Mouse (Mus musculus) brain, adult 2 months (tissue): ENCODE measurements around the gene Rpl4.
"Not testable (repeated sequence)": the region's sequence is repeated elsewhere in the genome, so short reads cannot be mapped to it uniquely, and the experiment has no call there.

ENCODE experiments used
- DNase-seq: peaks from one replicate; pipeline ENCODE4 v3.0.0; 2011; ENCODE audit warnings: low read depth, low spot score

Rpl4 gene

DNA sequence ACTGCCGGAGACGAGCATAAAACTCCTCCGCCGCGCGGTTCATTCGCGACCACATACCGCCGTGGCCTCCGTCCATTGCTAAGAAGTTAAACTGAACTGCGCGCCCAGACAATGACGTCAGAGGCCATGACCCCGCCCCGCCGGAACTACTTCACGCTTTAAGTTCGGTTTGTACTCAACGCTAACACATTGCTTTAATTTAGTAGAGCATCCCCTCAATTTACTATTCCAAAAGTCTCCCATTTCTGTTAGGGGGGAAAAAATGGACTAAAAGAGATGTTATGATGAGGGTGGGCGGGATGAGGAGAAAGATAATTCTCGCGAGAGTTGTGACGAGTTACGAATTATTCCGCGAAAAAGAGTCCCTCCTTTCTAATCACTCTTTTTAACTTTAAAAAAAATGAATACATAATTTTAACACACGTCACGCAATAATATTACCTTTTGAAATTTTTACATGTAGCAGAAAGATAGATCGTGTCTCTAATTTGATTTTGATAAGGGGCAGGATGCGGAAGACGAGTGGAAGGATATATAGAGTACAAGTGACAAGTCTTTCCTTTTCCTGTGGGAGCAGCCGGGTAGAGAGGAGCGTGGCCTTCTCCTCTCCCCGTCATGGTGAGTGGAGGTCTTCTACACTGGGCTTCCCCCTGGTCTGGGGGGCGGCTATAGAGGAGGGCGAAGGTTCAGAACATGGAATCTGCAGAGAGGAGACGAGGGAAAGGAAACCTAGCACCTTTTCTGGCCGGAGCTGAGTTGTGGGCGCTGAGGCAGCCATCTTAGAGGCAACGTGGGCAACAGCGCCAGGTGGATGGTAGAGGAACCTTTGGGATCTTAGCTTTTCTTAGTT, at the start of gene Rpl4, which contains the start of gene Zwilch:
TSS of gene Rpl4 (plus strand) at position 560 of the 850 bp plus-strand sequence.
TSS of gene Zwilch (minus strand) at position 289 of the 850 bp plus-strand sequence.
- peak; percentile 90 for DNase-seq

DNA sequence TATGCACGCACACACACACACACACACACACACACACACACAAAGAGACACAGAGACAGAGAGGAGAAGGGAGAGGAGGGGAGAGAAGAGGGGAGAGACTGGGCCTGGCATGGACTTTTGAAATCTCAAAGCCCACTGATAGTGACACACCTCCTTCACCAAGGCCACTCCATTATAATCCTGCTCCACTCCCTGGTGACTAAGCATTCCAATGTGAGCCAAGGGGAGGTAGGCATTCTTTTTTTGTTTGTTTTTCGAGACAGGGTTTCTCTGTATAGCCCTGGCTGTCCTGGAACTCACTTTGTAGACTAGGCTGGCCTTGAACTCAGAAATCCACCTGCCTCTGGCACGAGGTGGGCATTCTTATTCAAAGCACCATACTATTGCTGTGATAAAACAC, 48.3 kb upstream of the Rpl4 start:
- DNase-seq = not testable (repeated sequence)

DNA sequence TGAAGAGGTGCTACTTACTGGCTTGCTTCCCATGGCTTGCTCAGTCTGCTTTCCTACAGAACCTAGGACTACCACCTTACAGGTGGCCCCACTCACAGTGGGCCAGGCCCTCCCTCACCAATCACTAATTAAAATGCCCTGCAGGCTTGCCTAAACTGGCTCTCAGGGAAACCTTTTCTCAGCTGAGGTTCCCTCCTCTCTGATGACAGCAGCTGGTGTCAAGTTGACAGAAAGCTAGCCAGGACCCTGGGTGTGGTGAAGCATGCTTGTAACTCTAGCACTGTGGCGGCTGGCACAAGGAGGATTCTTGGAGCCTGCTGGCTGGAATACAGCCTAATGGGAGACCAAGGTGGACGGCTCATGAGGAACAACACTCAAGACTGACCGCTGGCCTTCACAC, 47.9 kb upstream of the Rpl4 start:
- no peak for DNase-seq

DNA sequence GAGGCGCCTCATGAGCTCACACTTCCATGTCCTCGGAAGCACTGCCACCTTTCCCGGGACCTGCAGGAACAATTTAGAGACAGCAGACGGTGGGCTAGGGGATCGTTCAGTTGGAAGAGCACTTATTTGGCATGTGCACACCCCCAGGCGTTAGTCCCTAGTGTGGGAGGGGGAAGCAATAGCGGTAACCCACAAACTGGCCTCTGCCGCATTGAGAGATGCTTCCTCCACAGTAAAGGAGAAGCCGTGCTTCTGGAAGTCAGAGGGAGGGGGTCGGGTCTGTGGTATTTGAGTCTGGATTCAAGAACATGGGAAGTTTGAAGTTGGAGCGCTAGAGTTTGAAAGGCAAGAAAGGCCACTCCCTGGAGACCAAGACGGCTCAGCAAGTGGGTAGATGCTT, 47.1 kb upstream of the Rpl4 start:
- no peak for DNase-seq

DNA sequence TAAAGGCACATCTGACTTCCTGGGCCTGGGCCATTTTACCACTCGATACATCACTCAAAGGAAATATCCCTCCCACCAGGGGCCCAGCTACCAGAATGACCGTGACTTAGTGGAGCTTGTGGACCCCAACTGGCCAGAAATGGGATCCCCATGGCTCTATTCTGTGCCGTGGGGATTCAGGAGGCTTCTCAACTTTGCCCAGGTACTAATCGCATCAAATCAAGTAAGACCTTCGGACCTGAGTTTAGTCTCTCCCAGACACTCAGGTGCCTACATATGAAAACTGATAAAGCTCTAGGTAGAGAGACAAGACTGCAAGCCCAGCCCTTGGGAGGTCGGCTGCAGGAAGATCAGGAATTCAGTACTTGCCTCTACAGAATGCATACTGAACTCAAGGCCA, 41.6 kb upstream of the Rpl4 start:
- DNase-seq = no peak

DNA sequence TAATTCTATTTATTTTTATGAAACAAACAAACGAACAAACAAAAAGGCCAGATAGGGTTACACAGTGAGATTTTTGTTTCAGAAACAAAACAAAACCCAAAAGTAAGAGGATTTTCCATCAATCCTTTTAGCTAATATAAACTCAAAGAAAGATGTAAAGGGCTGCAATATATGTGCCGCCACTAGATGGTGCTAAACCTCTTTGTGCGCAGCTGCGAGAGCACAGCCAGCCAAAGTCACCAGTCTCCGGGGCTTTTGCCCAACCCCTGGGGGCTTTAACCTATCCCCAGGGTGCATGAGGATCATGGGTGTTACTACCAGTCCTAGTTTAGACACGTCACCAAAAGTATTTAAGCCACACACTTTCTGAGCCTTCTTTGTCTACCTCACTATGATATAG, 34.3 kb upstream of the Rpl4 start:
- not testable (repeated sequence) for DNase-seq

DNA sequence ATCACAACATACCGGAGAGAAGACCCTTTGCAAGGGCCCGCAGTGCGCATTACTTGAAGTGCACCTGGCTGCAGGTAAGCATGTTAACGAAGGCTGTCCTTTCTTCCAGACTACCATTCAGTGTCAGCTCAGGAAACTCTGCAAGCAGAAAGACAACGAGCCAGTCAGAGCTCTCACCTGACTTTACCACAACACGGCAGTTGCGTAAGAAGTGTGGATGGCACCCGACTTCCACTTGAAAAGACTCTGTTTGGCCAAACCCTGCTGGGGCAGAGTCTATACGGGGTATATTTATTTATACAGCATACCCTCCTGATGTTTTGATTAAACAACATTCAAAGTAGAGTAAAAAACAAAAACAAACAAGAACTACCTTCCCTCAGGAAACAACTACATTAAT, 33.3 kb upstream of the Rpl4 start:
- no peak for DNase-seq

DNA sequence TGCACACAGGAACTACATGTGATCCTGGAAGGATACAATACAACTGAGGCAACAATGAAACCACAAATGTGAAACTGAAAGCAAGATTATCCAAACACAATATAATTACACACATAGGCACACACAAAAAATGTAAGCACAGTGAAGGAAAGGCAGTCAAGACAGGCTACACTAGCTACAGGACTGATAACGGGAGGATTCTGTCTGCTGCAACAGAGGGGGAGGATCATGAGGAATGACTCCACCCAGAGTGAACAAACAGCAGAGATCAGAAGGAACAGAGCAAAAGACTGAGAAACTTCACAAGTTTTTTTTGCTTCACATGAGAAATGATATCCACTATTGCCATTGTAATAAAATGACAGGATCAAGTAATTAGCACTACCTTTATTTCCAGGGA, 16.5 kb upstream of the Rpl4 start:
- no peak for DNase-seq

DNA sequence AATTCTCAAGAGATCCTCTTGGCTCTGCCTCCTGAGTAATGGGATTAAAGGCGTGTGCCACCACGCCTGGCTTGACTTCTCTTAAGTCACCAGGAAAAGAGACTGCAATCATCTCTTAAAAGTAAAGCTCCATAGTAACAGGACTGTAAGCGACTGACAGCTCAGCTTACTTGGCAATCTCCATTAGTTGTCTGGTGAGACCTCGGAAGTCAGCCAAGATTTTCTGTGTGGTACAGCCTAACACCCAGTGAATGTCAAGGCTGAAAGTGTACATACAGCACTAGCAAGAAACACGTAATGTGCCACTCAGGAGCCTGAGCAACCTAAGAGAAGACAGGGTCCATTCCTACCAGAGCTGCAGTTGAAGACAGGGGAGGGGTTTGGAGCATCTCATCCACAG, 12.7 kb upstream of the Rpl4 start:
- no peak for DNase-seq

DNA sequence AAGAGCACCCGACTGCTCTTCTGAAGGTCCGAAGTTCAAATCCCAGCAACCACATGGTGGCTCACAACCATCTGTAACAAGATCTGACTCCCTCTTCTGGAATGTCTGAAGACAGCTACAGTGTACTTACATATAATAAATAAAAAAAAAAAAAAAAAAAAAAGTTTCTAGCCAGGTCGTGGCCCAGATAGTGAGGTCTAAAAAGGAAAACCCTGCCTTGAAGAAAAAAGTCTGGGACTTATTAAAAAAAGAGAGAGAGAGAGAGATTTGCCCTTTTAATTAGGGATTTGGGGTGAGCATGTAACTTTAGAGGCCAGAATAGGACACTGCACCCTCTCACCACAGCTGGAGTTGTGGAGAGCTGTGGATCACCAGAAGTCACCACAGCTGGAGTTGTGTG, 3.2 kb upstream of the Rpl4 start:
- not testable (repeated sequence) for DNase-seq

DNA sequence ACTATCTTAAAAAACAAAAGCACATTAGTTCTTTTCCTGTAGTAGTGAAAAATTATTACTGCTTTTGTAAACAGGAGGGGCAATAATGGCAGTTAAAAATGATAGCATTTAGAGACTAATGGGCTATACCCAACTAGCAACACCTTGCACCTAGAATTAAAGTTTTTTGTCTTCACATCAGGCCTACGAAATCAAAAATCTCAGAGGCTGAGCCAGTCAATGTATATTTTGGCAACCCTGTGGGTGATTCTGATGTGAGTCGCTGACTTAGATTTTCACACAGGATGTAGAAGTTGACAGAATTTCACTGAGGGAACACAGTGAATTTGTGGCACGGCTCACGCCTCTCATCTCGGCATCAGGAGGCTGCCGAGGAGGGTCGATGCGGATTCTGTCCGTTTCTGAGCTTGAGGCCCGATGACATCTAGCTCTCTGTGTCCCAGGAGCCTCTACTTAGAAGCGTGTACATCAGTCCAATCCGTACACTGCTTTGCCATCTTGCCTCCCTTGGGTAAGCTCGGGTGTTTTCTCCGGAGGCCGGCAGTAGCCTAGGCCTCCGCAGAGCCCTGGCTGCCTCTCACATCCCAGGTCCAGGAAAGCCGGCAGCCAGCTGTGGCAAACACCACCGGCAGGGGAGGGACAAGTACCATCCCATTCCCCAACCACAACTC, 895 bp upstream of the Rpl4 start:
- no peak for DNase-seq

DNA sequence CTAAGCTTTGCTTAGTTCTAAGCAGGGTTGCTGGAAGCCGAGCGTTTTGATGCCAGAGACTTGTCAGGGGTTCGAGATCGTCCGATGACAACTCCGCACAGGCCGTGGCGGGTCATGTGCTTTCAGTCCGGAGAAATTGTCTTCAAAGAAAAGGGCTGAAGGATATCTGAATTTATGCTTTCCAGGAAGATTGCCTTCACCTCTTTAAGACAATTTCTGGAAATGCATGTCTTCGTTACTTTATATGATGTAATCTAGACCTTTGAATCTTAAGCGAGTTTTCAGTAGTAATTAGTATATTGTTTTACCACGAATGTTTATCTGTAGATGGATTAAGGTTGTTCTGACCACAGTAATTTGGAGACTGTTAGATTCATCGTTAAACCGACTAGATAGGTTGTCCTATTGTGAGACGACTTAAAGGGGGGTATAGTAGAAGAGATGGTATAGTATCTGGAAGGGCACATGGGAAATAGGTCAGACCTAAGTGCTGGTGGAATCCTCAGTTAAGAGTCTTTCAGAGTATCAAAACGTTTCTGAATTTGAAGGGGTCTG, 568 bp downstream of the Rpl4 start:
- DNase-seq = no peak

DNA sequence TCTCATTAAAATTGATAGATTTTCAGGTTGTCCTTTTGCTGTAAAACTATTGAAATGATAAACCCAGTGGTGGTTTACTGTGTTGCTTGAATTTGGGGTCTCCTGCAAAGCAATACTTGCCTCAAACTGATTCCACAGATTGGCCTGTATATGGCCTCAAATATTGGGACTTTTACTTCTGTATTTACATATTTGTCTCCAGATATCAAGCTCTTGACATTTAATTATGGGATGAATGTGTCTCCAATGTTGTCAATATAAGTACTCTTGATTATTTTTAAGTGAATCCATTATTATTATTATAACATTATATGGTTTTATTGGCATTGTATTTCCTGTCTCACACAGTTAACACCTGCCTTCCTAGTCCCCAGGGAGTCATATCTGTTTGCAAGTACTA, 1.2 kb downstream of the Rpl4 start:
- DNase-seq = no peak

DNA sequence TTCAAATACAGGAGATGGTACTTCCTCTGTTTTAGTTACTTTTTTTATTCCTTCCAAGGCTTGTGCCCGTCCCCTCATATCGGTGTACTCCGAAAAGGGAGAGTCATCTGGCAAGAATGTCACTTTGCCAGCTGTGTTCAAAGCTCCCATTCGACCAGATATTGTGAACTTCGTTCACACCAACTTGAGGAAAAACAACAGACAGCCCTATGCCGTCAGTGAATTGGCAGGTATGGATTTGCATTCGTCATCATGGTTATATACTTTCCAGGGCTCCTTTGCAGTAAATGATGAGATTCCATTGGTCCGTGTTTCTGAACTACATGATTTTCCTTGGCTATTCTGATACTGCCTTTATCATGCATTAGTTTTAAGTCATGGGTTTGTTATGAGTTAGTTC, 1.6 kb downstream of the Rpl4 start:
- no peak for DNase-seq

DNA sequence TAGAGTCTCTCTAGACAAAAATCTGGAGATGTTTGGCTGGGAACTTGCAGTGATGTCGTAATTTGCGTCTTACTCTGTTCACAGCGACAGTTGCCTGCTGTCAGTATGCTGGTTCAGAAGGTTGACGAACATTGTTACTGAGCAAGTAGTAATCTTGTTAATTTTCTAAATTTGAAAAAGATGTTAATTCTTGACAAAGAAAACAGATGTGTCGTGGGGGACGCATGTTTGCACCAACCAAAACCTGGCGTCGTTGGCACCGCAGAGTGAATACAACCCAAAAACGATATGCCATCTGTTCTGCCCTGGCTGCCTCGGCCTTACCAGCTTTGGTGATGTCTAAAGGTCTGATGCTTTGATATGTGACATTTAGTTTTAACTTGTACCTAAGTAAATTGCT, 2.2 kb downstream of the Rpl4 start:
- DNase-seq = peak; percentile 39

DNA sequence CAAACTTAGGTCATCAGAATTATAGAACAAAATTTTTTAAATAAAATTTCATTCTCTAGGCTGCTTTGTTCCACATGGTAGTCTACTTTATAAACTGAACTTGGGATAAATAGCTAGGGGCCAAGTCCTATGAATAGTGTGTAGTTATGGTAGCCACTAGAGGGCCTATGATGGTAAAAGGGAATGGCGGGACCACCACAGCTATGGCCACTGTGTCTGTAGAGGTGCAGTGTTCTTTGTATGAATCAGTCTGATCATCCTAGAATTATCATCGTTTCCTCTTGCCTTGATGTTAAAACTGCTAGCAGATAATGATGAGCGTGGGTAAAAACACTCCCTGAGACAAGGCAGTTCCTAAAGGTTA, 5.4 kb downstream of the Rpl4 start:
- DNase-seq = peak; percentile 28

DNA sequence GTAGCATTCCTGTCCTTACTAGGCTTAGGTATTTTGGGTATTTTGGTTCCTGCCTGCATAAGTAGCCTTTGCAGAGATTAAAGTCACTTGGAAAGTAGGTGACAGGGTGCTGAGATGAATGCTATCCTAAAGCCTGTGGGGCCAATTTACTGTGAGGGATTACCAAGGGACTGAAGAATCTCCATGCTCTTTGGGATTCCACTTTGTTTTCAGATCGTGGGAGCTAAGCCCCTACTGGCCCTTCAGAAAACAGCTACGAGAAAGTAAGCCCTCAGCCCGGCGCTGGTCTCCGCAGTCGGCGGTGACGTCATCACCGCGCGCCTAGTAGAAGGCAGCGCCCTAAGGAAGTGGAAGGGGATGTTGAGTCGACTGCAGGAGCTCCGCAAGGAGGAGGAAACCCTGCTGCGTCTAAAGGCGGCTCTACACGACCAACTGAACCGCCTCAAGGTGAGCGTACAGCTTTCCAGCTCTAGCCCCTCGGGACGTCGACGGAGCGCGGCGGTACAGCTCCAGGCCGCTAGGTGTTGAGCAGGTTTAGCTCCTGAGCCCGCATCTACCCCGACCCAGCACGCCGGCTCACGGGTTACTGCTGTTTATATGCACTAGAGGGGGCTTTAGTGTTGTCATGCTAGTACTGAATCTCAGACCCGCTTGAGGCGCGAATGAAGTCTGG, 5.9 kb downstream of the Rpl4 start, which contains the start of gene Snapc5:
TSS of gene Snapc5 (plus strand) at position 301 of the 673 bp plus-strand sequence.
- peak; percentile 96 for DNase-seq

DNA sequence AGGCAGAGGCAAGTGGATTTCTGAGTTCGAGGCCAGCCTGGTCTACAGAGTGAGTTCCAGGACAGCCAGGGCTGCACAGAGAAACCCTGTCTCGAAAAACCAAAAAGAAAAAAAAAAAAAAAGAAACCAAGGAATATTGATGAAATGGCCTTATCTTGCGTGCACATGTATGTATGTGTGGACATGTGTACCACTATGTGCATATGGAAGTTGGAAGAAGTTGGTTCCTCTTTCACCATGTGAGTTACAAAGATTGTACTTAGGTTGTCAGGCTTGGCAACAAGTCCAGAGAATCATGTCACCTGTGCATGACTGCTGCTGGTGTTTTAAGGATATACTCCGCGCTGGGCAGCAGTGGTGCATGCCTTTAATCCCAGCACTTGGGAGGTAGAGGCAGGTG, 10.1 kb downstream of the Rpl4 start:
- DNase-seq = not testable (repeated sequence)

DNA sequence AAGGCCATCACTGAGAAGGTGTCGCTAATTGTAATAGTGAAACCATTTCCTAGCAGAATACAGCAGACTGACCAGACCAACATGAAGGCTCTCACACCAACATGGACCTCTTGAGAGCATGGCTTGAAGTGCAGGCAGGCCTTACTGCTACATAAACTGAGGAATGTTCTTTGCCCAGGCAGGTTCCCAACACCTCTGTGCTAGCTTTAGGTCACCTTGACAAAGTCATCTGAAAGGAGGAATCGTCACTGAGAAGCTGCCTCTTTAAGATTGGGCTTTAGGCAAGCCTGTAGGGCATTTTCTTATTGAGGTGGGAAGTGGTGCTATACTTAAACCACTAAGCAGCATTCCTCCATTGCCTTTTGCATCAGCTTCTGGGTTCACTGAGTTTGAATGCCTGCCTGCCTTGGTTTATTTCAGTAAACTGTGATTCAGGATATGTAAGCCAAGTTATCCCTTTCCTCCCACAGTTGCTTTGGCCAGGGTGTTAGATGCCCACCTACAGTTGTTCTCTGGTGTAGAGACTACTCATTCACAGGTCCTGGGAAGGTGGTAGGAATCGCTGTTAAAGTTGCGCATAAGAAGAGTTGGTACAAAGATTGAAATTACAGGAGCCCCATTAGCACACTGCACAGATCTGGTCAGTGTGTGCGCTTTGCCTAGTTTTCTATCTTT, 11.1 kb downstream of the Rpl4 start:
- peak; percentile 59 for DNase-seq

DNA sequence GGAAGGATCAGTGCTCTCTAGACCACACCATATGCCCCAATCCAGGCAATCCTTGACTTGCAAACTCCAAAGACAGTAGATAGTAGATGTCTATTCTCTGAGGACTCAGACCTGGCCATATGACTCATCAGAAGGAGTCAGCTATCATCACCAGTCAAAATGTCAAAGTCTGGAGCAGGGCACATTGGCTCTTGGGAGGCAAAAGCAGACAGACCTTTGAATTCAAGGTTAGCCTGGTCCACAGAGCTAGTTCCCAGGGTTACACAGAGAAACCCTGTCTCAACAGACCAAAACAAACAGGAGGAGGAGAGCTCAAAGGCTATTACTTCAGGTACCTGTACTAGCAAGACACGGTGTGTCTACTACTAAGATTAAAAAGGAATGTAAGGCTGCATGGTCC, 20.7 kb downstream of the Rpl4 start:
- DNase-seq = no peak

DNA sequence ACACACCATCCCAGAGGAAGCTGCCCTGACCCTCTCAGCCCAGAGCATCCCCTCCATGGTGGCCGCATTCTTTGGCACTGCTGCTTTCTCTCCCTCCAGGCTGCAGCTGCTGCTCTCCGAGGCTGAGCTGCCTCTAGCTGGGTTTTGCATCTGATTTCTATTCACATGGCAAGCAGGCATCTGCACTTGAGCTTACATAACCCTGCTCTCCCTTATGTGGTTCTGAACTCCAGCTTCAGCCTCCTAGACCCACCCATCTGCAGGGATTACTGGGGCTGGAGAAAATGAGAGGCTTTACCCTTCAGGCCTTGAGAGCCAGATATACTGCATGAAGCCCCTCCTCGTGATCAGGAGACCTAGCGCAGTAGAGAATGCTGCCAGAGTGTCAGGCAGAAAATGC, 22.4 kb downstream of the Rpl4 start:
- peak; percentile 92 for DNase-seq

DNA sequence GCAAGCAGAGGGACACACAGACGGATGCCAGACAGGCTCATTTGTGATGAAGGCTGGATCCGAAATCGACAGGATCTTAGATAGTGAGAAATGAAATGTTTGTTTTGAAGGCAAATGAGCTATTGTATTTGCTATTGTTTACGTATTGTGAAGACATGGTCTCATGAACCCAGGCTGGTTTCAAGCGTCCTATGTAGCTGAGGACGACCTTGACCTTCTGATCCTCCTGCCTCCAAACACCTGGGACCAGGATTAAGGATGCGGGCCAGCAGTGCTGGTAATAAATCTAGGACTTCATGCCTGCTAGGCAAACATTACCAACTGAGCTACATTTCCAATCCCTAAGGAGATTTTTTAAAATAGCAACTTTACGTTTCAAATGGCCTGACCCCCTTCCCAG, 24.3 kb downstream of the Rpl4 start:
- DNase-seq = no peak
